Mouse (Mus musculus): ENCODE measurements around the gene Grhl3. TPM values are rescaled to one million over a fixed set of nuclear protein-coding genes. Genes with fewer than 3 reads are reported as not detected.

Gene Grhl3
- polyA plus RNA-seq, 1 experiment from 2014 or later: 4.2 TPM

- Histone ChIP-seq H3K4me3 (ENCODE audit: low read depth, low read length) (no peak overlapping the region), H3K27ac (ENCODE audit: low read depth, low read length) (no peak overlapping the region), H3K4me2 (ENCODE audit: low read depth) (no peak overlapping the region), H3K27me3 (ENCODE audit: control insufficient read depth, insufficient read depth, low read length) (no peaks in the 10 kb centered on the region), H3K4me1 (ENCODE audit: control insufficient read depth, insufficient read depth, low read length) (peaks cover 12% of the 10 kb centered on the region; the same call in 1 of the 2 replicates), H3K36me3 (ENCODE audit: control insufficient read depth, insufficient read depth, low read length) (no peaks in the 10 kb centered on the region), H3K9ac (ENCODE audit: low read length) (no peak overlapping the region), H3K9me3 (ENCODE audit: control insufficient read depth, low read length) (no peaks in the 10 kb centered on the region)
- DNase-seq (ENCODE audit: low spot score) (no peak), ATAC-seq (ENCODE audit: insufficient read depth, low FRiP score, low TSS enrichment) (no peak)
- WGBS: 82% methylated on average over 7 of the region's 7 CpGs
Observed at GRCm38 (mm10) chr4:135546008-135546407, 27.4 kb downstream of the Grhl3 start.

- no peaks in the 10 kb centered on the region for H3K9me3 ChIP-seq (ENCODE audit: control insufficient read depth, low read length)
- H3K9ac ChIP-seq (ENCODE audit: low read length): no peak overlapping the region
- H3K4me3 ChIP-seq (ENCODE audit: low read depth, low read length): 0 out of 2 replicates have a peak overlapping the region, but pooled peaks have one; percentile 4
- H3K36me3 ChIP-seq (ENCODE audit: control insufficient read depth, insufficient read depth, low read length): no peaks in the 10 kb centered on the region
- no peak for DNase-seq (ENCODE audit: low spot score)
- no peaks in the 10 kb centered on the region for H3K27me3 ChIP-seq (ENCODE audit: control insufficient read depth, insufficient read depth, low read length)
- WGBS: 16% methylated on average over 8 of the region's 8 CpGs
- no peak overlapping the region for H3K27ac ChIP-seq (ENCODE audit: low read depth, low read length)
- peak overlapping the region; percentile 16; the same call in 1 of the 2 replicates for H3K4me2 ChIP-seq (ENCODE audit: low read depth)
- H3K4me1 ChIP-seq (ENCODE audit: control insufficient read depth, insufficient read depth, low read length): peaks cover 12% of the 10 kb centered on the region; the same call in 1 of the 2 replicates
- no peak; the same call in 1 of the 2 replicates for ATAC-seq (ENCODE audit: insufficient read depth, low FRiP score, low TSS enrichment)
Observed at GRCm38 (mm10) chr4:135545080-135545511, 28.3 kb downstream of the Grhl3 start.

- Histone ChIP-seq H3K4me3 (ENCODE audit: low read depth, low read length) (no peak overlapping the region), H3K27ac (ENCODE audit: low read depth, low read length) (no peak overlapping the region), H3K4me2 (ENCODE audit: low read depth) (no peak overlapping the region), H3K36me3 (ENCODE audit: control insufficient read depth, insufficient read depth, low read length) (no peaks in the 10 kb centered on the region), H3K27me3 (ENCODE audit: control insufficient read depth, insufficient read depth, low read length) (no peaks in the 10 kb centered on the region), H3K9me3 (ENCODE audit: control insufficient read depth, low read length) (no peaks in the 10 kb centered on the region), H3K9ac (ENCODE audit: low read length) (no peak overlapping the region), H3K4me1 (ENCODE audit: control insufficient read depth, insufficient read depth, low read length) (peaks cover 12% of the 10 kb centered on the region; the same call in 1 of the 2 replicates)
- ATAC-seq (ENCODE audit: insufficient read depth, low FRiP score, low TSS enrichment) (no peak), DNase-seq (ENCODE audit: low spot score) (no peak)
- 89% methylated on average over 2 of the region's 2 CpGs for WGBS
Observed at GRCm38 (mm10) chr4:135544284-135544683, 29.1 kb downstream of the Grhl3 start.

- WGBS: 69% methylated on average over 9 of the region's 9 CpGs
- ATAC-seq (ENCODE audit: insufficient read depth, low FRiP score, low TSS enrichment): no peak
- no peaks in the 10 kb centered on the region for H3K4me1 ChIP-seq (ENCODE audit: control insufficient read depth, insufficient read depth, low read length)
- H3K27ac ChIP-seq (ENCODE audit: low read depth, low read length): no peak overlapping the region
- DNase-seq (ENCODE audit: low spot score): no peak
- no peak overlapping the region for H3K4me3 ChIP-seq (ENCODE audit: low read depth, low read length)
- H3K36me3 ChIP-seq (ENCODE audit: control insufficient read depth, insufficient read depth, low read length): no peaks in the 10 kb centered on the region
- H3K27me3 ChIP-seq (ENCODE audit: control insufficient read depth, insufficient read depth, low read length): no peaks in the 10 kb centered on the region
- no peak overlapping the region for H3K4me2 ChIP-seq (ENCODE audit: low read depth)
- no peaks in the 10 kb centered on the region for H3K9me3 ChIP-seq (ENCODE audit: control insufficient read depth, low read length)
- no peak overlapping the region for H3K9ac ChIP-seq (ENCODE audit: low read length)
Observed at GRCm38 (mm10) chr4:135540057-135540456, 33.4 kb downstream of the Grhl3 start.

GRCm38 (mm10) chr4:135539056-135539455 is 34.4 kb downstream of the Grhl3 start:
- H3K4me1 ChIP-seq (ENCODE audit: control insufficient read depth, insufficient read depth, low read length): no peaks in the 10 kb centered on the region
- no peaks in the 10 kb centered on the region for H3K27me3 ChIP-seq (ENCODE audit: control insufficient read depth, insufficient read depth, low read length)

GRCm38 (mm10) chr4:135535021-135535420 is 38.4 kb downstream of the Grhl3 start:
- H3K9me3 ChIP-seq (ENCODE audit: control insufficient read depth, low read length): no peaks in the 10 kb centered on the region
- WGBS: 92% methylated on average over 3 of the region's 3 CpGs
- DNase-seq (ENCODE audit: low spot score) (no peak), ATAC-seq (ENCODE audit: insufficient read depth, low FRiP score, low TSS enrichment) (no peak)
- H3K9ac ChIP-seq (ENCODE audit: low read length): no peak overlapping the region
- no peak overlapping the region for H3K4me3 ChIP-seq (ENCODE audit: low read depth, low read length)
- no peaks in the 10 kb centered on the region for H3K27me3 ChIP-seq (ENCODE audit: control insufficient read depth, insufficient read depth, low read length)
- H3K4me1 ChIP-seq (ENCODE audit: control insufficient read depth, insufficient read depth, low read length): no peaks in the 10 kb centered on the region
- no peaks in the 10 kb centered on the region for H3K36me3 ChIP-seq (ENCODE audit: control insufficient read depth, insufficient read depth, low read length)
- H3K27ac ChIP-seq (ENCODE audit: low read depth, low read length): no peak overlapping the region
- H3K4me2 ChIP-seq (ENCODE audit: low read depth): no peak overlapping the region

More at GRCm38 (mm10) chr4:135539056-135539455, 34.4 kb downstream of the Grhl3 start:
- Histone ChIP-seq H3K4me2 (ENCODE audit: low read depth) (no peak overlapping the region), H3K9me3 (ENCODE audit: control insufficient read depth, low read length) (no peaks in the 10 kb centered on the region), H3K27ac (ENCODE audit: low read depth, low read length) (no peak overlapping the region), H3K36me3 (ENCODE audit: control insufficient read depth, insufficient read depth, low read length) (no peaks in the 10 kb centered on the region), H3K9ac (ENCODE audit: low read length) (no peak overlapping the region), H3K4me3 (ENCODE audit: low read depth, low read length) (no peak overlapping the region)
- ATAC-seq (ENCODE audit: insufficient read depth, low FRiP score, low TSS enrichment) (no peak), DNase-seq (ENCODE audit: low spot score) (no peak)
- WGBS: 84% methylated on average over 12 of the region's 12 CpGs

GRCm38 (mm10) chr4:135533001-135533400 is 40.4 kb downstream of the Grhl3 start:
- 72% methylated on average over 6 of the region's 6 CpGs for WGBS
- H3K4me2 ChIP-seq (ENCODE audit: low read depth): no peak overlapping the region
- no peak for ATAC-seq (ENCODE audit: insufficient read depth, low FRiP score, low TSS enrichment)
- H3K4me1 ChIP-seq (ENCODE audit: control insufficient read depth, insufficient read depth, low read length): no peaks in the 10 kb centered on the region
- no peak overlapping the region for H3K9ac ChIP-seq (ENCODE audit: low read length)
- H3K27me3 ChIP-seq (ENCODE audit: control insufficient read depth, insufficient read depth, low read length): no peaks in the 10 kb centered on the region
- no peak overlapping the region for H3K27ac ChIP-seq (ENCODE audit: low read depth, low read length)
- no peaks in the 10 kb centered on the region for H3K36me3 ChIP-seq (ENCODE audit: control insufficient read depth, insufficient read depth, low read length)
- H3K4me3 ChIP-seq (ENCODE audit: low read depth, low read length): no peak overlapping the region
- DNase-seq (ENCODE audit: low spot score): no peak
- no peaks in the 10 kb centered on the region for H3K9me3 ChIP-seq (ENCODE audit: control insufficient read depth, low read length)

- 46% methylated on average over 9 of the region's 9 CpGs for WGBS
- Histone ChIP-seq H3K27ac (ENCODE audit: low read depth, low read length) (no peak overlapping the region), H3K36me3 (ENCODE audit: control insufficient read depth, insufficient read depth, low read length) (no peaks in the 10 kb centered on the region), H3K4me2 (ENCODE audit: low read depth) (no peak overlapping the region), H3K9me3 (ENCODE audit: control insufficient read depth, low read length) (no peaks in the 10 kb centered on the region), H3K4me3 (ENCODE audit: low read depth, low read length) (no peak overlapping the region), H3K4me1 (ENCODE audit: control insufficient read depth, insufficient read depth, low read length) (no peaks in the 10 kb centered on the region), H3K27me3 (ENCODE audit: control insufficient read depth, insufficient read depth, low read length) (no peaks in the 10 kb centered on the region), H3K9ac (ENCODE audit: low read length) (no peak overlapping the region)
- ATAC-seq (ENCODE audit: insufficient read depth, low FRiP score, low TSS enrichment) (no peak), DNase-seq (ENCODE audit: low spot score) (no peak)
Observed at GRCm38 (mm10) chr4:135531771-135532613, 41.4 kb downstream of the Grhl3 start.

- 92% methylated on average over 9 of the region's 9 CpGs for whole genome bisulfite sequencing
- no peak overlapping the region for H3K4me3 ChIP-seq (ENCODE audit: low read depth, low read length)
- no peak overlapping the region for H3K9ac ChIP-seq (ENCODE audit: low read length)
- ATAC-seq (ENCODE audit: insufficient read depth, low FRiP score, low TSS enrichment) (no peak), DNase-seq (ENCODE audit: low spot score) (no peak)
- H3K9me3 ChIP-seq (ENCODE audit: control insufficient read depth, low read length): no peaks in the 10 kb centered on the region
- peaks cover 4% of the 10 kb centered on the region for H3K4me1 ChIP-seq (ENCODE audit: control insufficient read depth, insufficient read depth, low read length)
- H3K4me2 ChIP-seq (ENCODE audit: low read depth): no peak overlapping the region
- no peak overlapping the region for H3K27ac ChIP-seq (ENCODE audit: low read depth, low read length)
- H3K27me3 ChIP-seq (ENCODE audit: control insufficient read depth, insufficient read depth, low read length): no peaks in the 10 kb centered on the region
- H3K36me3 ChIP-seq (ENCODE audit: control insufficient read depth, insufficient read depth, low read length): no peaks in the 10 kb centered on the region
Observed at GRCm38 (mm10) chr4:135531236-135531635, 42.2 kb downstream of the Grhl3 start.

Measured in neural tube, embryonic 11.5 days (tissue).